Mouse (Mus musculus): ENCODE measurements around the gene Lingo2. TPM values are rescaled to one million over a fixed set of nuclear protein-coding genes. Genes with fewer than 3 reads are reported as not detected.

The Lingo2 gene
- total RNA-seq, 2 experiments from 2014 or later = 71.4 to 85.2 TPM

DNA sequence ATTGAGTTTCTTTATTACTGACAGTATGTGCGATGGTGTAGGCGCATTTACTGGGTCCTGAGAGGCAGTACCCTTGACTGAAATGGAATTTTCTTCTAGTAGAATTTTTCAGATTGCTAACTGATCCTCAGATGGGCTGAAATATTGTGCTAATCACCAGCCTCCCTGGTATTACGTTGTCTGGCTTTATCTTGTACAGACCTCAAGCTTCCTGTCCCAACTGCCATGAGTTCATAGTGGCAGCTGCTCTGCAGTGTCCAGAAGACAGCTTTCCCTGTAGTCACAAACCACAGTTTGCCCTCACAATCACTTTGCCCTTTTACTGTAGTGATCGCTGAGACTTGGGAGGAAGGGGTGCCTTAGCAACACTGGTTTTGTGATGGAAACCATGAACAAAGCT lies 176.5 kb downstream of the Lingo2 start:
- intact Hi-C loops (cut with DNase I) = no loop called here

DNA sequence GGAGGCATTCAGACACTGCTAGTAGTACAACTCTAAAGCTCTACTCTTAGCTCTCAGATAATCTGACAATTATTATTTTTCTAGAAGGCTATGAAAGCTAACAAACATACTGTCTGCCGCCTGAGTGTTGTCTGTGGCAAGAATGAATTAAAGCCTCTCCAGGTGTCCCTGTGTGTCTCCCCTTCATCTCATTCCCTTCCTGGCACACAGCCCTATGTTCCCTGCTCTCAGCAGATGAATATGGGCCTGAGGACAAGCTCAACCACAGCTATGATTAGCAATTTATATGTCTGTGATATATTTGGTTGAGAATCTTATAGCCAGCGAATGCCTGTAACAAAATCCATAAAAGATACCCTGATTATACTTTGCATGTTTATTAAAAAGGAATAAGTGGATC lies 220.9 kb downstream of the Lingo2 start:
- Histone ChIP-seq H3K27ac (no peak overlapping the region), H3K4me3 (no peak overlapping the region)
- no peak for TF ChIP-seq CTCF (IDR thresholded peaks at IDR 0.05)
- no peak for DNase-seq (ENCODE audit: extremely low spot score in 1 of 2, low spot score in 2 of 2)
- intact Hi-C loops (cut with DNase I) = no loop called here

More for the DNA sequence above, 176.5 kb downstream of the Lingo2 start:
- TF ChIP-seq CTCF (IDR thresholded peaks at IDR 0.05) = no peak
- Histone ChIP-seq H3K27ac (no peak overlapping the region), H3K4me3 (no peak overlapping the region)
- DNase-seq (ENCODE audit: extremely low spot score in 1 of 2, low spot score in 2 of 2) = no peak

DNA sequence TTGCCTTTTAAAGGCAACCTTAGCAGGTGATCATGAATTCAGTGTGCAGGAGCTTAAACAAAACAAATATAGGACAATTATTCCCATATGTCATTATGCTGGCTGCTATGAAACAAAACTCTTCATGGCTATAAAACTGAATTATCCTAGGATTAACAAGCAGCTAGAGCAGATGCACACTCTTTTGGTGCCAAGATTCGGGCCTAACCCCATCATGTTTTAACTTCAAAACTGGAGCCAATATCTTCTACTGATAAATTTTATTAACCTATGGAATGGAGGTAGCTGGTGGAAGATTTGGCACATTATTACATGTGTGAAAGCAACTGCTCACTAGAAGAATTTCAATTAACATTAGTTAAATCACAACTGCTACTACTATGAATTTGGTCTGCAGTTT lies 235.1 kb downstream of the Lingo2 start:
- intact Hi-C loops (cut with DNase I) = no loop called here
- H3K4me3 ChIP-seq = no peak overlapping the region
- DNase-seq (ENCODE audit: extremely low spot score in 1 of 2, low spot score in 2 of 2) = no peak
- no peak for TF ChIP-seq CTCF (IDR thresholded peaks at IDR 0.05)
- no peak overlapping the region for H3K27ac ChIP-seq

DNA sequence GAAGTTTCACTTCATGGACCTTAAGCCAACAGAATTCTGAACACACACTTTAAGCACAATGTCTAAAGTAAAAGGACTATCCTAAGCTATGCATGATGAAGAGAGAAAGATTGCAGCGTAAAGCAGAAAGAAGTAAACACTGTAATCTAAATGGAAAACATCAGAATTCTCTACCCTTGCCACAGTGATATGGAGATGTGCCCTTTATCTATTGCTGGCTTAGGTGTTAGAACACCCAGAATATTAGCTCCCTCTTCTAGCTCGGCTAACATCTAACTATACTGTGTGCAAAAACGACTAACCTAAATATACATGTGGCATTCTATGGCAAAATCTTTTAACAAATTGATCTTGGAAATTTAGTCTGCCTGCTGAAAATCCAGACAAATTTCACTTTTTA lies 252.7 kb downstream of the Lingo2 start:
- no peak for DNase-seq (ENCODE audit: extremely low spot score in 1 of 2, low spot score in 2 of 2)
- intact Hi-C loops (cut with DNase I) = no loop called here
- Histone ChIP-seq H3K27ac (no peak overlapping the region), H3K4me3 (no peak overlapping the region)
- no peak for TF ChIP-seq CTCF (IDR thresholded peaks at IDR 0.05)

DNA sequence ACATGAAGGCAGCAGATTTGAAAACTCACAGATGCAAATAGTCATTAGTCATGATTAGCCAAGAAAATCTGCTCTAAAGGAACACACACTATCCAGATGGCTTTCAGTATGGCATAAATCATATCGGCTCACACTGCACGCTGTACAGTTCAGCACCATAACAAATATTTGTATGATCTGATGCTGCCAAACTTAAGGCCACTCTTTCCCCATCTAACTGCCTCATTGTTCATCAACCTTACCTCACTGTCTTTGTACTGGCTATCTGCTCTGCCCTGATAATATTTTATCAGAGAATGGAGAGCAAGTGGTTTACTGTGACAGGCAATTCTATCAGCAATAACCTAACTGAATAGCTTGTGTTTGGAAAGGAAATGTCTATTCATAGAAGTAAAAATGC lies 254.7 kb downstream of the Lingo2 start:
- DNase-seq (ENCODE audit: extremely low spot score in 1 of 2, low spot score in 2 of 2) = no peak
- TF ChIP-seq CTCF (IDR thresholded peaks at IDR 0.05) = no peak
- no peak overlapping the region for H3K27ac ChIP-seq

DNA sequence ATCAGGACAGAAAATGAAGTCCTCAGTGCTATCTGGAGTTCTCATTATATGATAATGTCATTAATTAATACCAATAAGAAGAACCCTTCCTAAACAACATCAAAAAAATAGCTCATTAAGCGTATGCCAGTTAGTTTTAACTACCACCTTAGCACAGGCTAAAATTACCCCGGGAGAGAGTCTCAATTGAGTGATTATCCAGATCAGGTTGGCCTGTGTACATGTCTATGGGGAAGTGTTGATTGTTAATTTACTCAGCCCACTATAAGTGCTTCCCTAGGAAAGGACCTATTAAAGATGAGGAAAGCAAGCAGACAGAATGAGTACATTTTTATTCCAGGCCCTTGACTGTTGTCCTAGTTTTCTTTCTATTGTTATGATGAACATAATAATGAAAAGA lies 291.6 kb downstream of the Lingo2 start:
- no peak for DNase-seq (ENCODE audit: extremely low spot score in 1 of 2, low spot score in 2 of 2)
- Histone ChIP-seq H3K27ac (no peak overlapping the region), H3K4me3 (no peak overlapping the region)
- intact Hi-C loops (cut with DNase I) = no loop called here
- no peak for TF ChIP-seq CTCF (IDR thresholded peaks at IDR 0.05)

More for the DNA sequence above, 254.7 kb downstream of the Lingo2 start:
- intact Hi-C loops (cut with DNase I) = no loop called here
- H3K4me3 ChIP-seq = no peak overlapping the region

DNA sequence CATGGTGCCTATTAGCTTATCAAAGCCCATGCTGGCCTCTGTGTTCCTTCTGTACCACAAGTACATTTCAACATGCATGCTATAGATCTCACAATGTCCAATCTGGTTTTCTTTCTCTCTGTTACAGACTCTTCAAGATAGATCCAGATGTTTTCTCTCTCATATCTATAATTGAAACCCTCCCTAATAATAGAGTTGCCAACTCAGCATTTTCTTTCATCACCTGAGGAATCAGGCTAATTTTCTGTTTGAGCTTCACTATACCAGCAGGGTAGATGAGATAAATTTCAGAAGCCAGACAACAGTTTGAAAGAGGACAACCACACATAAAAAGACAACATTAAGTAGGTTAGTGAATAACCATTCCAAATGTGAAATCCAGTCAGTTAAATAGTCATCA lies 303.8 kb downstream of the Lingo2 start:
- no peak for TF ChIP-seq CTCF (IDR thresholded peaks at IDR 0.05)
- intact Hi-C loops (cut with DNase I) = no loop called here
- Histone ChIP-seq H3K27ac (no peak overlapping the region), H3K4me3 (no peak overlapping the region)
- DNase-seq (ENCODE audit: extremely low spot score in 1 of 2, low spot score in 2 of 2) = no peak

DNA sequence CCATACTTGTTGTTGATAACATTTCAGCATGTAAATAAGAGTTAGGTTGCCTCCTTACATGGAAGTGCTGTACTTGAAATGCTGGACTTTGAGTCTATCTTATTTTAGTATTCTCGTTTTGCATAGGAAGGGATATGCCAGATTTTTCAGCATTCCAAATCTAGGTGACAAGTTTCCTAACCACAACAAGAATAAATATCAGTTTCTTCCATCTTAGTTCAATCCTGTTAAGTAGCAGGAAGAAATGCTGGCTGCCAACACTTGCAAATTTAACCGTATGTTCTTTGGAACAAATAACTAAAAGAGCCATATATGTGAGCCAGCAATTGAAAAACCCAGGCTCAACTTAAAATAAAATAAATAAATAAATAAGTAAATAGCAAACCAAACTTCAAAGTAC lies 315.9 kb downstream of the Lingo2 start:
- no peak for TF ChIP-seq CTCF (IDR thresholded peaks at IDR 0.05)
- Histone ChIP-seq H3K4me3 (no peak overlapping the region), H3K27ac (no peak overlapping the region)
- intact Hi-C loops (cut with DNase I) = no loop called here
- no peak for DNase-seq (ENCODE audit: extremely low spot score in 1 of 2, low spot score in 2 of 2)

DNA sequence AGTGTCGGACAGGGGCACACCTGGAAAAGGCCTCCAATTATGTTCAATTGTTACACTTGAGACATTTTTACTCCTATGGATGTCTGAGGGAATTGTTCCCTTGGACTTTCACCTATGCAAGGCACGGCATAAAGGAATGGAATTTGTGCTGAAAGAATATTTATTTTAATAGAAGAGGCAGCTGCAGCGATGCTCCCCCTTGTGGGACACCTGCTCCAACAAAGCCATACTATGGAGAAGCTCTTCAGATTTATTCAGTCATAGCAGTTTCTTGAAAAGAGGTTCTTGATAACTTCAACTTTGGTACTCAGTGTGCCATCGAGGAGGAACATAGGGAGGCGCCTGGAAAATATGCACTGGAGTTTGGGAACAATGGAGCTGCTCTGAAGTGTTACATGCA lies 374.7 kb downstream of the Lingo2 start:
- DNase-seq (ENCODE audit: extremely low spot score in 1 of 2, low spot score in 2 of 2) = no peak
- intact Hi-C loops (cut with DNase I) = no loop called here
- TF ChIP-seq CTCF (IDR thresholded peaks at IDR 0.05) = no peak; the same call in 1 of the 2 replicates
- no peak overlapping the region for H3K4me3 ChIP-seq
- H3K27ac ChIP-seq = no peak overlapping the region

DNA sequence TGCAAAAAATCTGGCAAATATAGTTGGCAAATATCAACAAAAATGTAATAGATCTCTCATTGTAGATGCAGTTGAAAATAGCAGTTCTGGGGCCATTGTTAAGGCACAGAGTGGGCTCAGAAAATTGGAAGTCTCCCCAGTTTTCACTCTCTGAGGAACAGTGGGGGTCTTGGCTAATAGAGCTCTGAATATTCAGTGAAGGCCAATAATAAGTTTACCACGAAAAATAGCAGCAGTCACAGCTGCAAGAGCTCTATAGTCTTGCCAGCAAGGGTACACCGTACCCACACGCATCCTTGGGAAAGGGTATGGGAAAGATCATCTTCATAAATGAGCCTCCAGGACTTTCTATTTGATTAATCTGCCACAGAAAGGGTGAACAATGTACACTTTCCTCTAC lies 375.3 kb downstream of the Lingo2 start:
- Histone ChIP-seq H3K4me3 (no peak overlapping the region), H3K27ac (no peak overlapping the region)
- no peak for DNase-seq (ENCODE audit: extremely low spot score in 1 of 2, low spot score in 2 of 2)
- no peak for TF ChIP-seq CTCF (IDR thresholded peaks at IDR 0.05)
- intact Hi-C loops (cut with DNase I) = no loop called here

DNA sequence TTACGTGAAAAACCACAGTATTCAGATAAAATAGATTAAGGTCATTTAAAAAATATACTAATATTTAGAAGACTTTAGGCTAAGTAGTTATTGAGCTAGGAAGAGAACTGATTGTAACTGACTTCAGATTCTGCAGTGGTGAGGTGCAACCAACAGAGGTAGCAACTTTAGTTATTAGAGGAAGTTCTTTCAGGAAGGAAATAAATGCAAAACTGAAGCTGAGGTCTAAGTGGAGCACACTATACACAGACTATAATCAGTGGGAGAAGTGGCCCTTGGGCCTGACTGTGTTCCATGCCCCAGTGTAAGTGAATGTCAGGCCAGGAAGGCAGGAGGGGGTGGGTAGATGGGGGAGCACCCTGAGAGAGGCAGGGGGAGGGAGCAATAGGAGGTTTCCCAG lies 385.0 kb downstream of the Lingo2 start:
- DNase-seq (ENCODE audit: extremely low spot score in 1 of 2, low spot score in 2 of 2) = no peak
- no peak overlapping the region for H3K27ac ChIP-seq
- intact Hi-C loops (cut with DNase I) = no loop called here
- TF ChIP-seq CTCF (IDR thresholded peaks at IDR 0.05) = no peak
- H3K4me3 ChIP-seq = no peak overlapping the region

DNA sequence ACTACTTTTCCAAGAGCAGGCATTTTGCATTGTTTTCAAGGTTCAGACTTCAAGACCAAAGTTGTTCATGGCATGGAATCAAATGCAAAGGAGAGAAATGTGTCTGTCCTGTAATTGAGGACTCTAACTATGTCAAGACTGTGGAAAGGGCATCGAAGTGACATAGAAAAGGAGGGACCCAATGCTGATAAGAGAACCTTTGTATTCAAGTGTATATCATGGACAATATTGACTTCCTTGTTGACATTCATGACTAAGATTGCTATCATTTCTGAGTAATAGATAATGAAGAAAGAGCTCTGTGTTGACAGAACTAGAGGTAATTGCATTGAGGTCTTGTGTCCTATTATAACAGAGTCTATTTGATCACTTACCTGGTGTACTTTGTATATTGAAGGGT lies 390.6 kb downstream of the Lingo2 start:
- Histone ChIP-seq H3K4me3 (no peak overlapping the region), H3K27ac (no peak overlapping the region)
- no peak for TF ChIP-seq CTCF (IDR thresholded peaks at IDR 0.05)
- intact Hi-C loops (cut with DNase I) = no loop called here
- no peak for DNase-seq (ENCODE audit: extremely low spot score in 1 of 2, low spot score in 2 of 2)

DNA sequence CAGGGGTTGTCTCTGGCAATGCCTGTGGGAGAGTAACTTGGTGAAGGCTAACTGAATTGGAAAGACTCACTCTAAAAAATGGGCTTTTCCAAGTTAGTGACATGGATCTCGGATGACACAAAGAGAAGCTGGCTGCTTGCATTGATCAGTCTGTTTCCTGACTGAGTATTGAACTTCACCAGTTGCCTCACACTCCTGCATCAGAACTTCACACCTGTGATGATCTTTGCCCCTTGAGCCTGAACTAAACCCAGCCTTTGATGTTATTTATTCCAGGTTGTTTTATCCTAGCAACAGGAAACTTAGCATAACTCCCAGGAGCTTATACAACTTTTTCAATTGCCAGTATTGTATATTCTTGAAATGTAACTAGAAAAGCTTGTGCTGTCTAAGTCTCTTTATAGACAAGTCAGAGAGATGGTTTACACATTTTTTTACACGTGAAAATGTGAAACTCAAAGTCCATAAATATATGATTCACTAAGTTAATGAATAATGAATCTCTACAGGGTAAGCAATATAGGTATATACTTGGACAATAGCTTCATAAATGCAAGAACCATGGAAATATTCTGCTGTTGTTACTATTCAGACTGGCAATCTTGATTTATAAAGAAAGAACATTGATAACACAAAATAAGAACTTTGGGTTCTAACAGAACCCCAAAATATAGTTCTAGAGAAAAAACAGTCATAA lies 410.7 kb downstream of the Lingo2 start:
- Histone ChIP-seq H3K4me3 (no peak overlapping the region), H3K27ac (no peak overlapping the region)
- TF ChIP-seq CTCF (IDR thresholded peaks at IDR 0.05) = no peak
- no peak for DNase-seq (ENCODE audit: extremely low spot score in 1 of 2, low spot score in 2 of 2)
- intact Hi-C loops (cut with DNase I) = no loop called here
